Mouse (Mus musculus) forebrain, embryonic 13.5 days (tissue): ENCODE measurements around the gene Tmem72. TPM values are rescaled to one million over a fixed set of nuclear protein-coding genes. Genes with fewer than 3 reads are reported as not detected.

Experiments
- ATAC-seq: fragments of 200-750 bp; cut with Nextera tagmentation; 2 replicates; pipeline ENCODE4 v1.8.0; 2017
- H3K27ac ChIP-seq: fragments of 300-500 bp; sonication (generic); 2 replicates; pipeline ENCODE4 v1.5.1; 2015; ENCODE audit warnings: inconsistent platforms, mild to moderate bottlenecking, moderate library complexity
- H3K27me3 ChIP-seq: fragments of 300-500 bp; sonication (generic); 2 replicates; pipeline ENCODE4 v1.6.1; 2015; ENCODE audit warnings: mild to moderate bottlenecking, inconsistent platforms
- H3K36me3 ChIP-seq: fragments of 300-500 bp; sonication (generic); 2 replicates; pipeline ENCODE4 v1.6.1; 2015; ENCODE audit warnings: mild to moderate bottlenecking, inconsistent platforms; ENCODE audit not compliant: poor library complexity, severe bottlenecking
- H3K4me1 ChIP-seq: fragments of 300-500 bp; sonication (generic); 2 replicates; pipeline ENCODE4 v1.6.1; 2015; ENCODE audit warnings: inconsistent platforms
- H3K4me2 ChIP-seq: fragments of 300-500 bp; sonication (generic); 2 replicates; pipeline ENCODE4 v1.6.1; 2015; ENCODE audit warnings: inconsistent platforms, mild to moderate bottlenecking, moderate library complexity
- H3K4me3 ChIP-seq: fragments of 300-500 bp; sonication (generic); 2 replicates; pipeline ENCODE4 v1.5.1; 2015; ENCODE audit warnings: mild to moderate bottlenecking, inconsistent platforms
- H3K9ac ChIP-seq: fragments of 300-500 bp; sonication (generic); 2 replicates; pipeline ENCODE4 v1.6.1; 2015; ENCODE audit warnings: mild to moderate bottlenecking, inconsistent platforms
- H3K9me3 ChIP-seq: fragments of 300-500 bp; sonication (generic); replicated peaks from 2 replicates; pipeline ENCODE4 v1.6.1; 2016; ENCODE audit warnings: inconsistent platforms
- WGBS: fragments of 180-500 bp; shearing (Covaris S2); methylation state at CpG from one replicate; pipeline ENCODE4 v1.1.7; 2015; 5-methylcytosine and 5-hydroxymethylcytosine counted together
- polyA plus RNA-seq: library from polyadenylated mRNA; unstranded; fragments of >200 nt; fragmentation: Nextera tagmentation; extraction: Ambion mirVana; gene quantifications from 2 replicates; pipeline ENCODE4 v1.2.1, GENCODE M21; 2015

Gene Tmem72
- polyA plus RNA-seq, 1 experiment from 2014 or later = 0.06 TPM

- Histone ChIP-seq H3K36me3 (0 out of 2 replicates have a peak, but pooled peaks cover 5% of the 10 kb centered on the region), H3K4me3 (no peak overlapping the region), H3K9me3 (no peaks in the 10 kb centered on the region), H3K9ac (no peak overlapping the region), H3K27me3 (no peaks in the 10 kb centered on the region), H3K4me2 (no peak overlapping the region), H3K27ac (no peak overlapping the region), H3K4me1 (no peaks in the 10 kb centered on the region)
- WGBS = 92% methylated on average over 11 of the region's 11 CpGs
- no peak for ATAC-seq
These were observed 73.8 kb downstream of the Tmem72 start for GRCm38 (mm10) chr6:116642942-116643341.

- Histone ChIP-seq H3K4me2 (no peak overlapping the region), H3K4me3 (no peak overlapping the region), H3K27me3 (no peaks in the 10 kb centered on the region), H3K36me3 (no peaks in the 10 kb centered on the region), H3K9me3 (no peaks in the 10 kb centered on the region), H3K9ac (no peak overlapping the region), H3K27ac (no peak overlapping the region), H3K4me1 (no peaks in the 10 kb centered on the region)
- 57% methylated on average over 2 of the region's 2 CpGs for WGBS
- no peak for ATAC-seq
These were observed 77.0 kb downstream of the Tmem72 start for GRCm38 (mm10) chr6:116639663-116640062.

DNA sequence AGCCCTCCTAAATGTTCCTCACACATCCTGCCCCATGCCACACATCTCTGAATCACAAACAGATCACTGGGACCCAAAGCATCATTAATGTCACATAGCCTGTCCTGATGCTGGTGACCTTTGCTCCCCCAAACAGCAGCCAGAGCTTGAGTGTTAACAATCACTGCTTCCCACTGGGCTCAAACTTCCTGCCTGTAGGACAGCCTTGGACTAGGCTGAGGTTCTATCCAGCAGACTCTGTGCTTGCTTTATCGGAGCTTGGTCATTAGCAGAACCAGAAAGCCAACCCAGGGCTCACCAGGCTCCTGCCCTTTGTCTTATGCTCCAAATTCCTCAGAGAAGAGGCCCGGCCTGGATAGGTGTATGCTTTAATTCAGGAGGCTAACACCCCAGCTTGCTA, 77.8 kb downstream of the Tmem72 start:
- H3K4me3 ChIP-seq = no peak overlapping the region
- H3K4me2 ChIP-seq = no peak overlapping the region
- 78% methylated on average over 2 of the region's 2 CpGs for WGBS
- no peak overlapping the region for H3K27ac ChIP-seq
- no peak for ATAC-seq
- H3K27me3 ChIP-seq = no peaks in the 10 kb centered on the region
- no peaks in the 10 kb centered on the region for H3K9me3 ChIP-seq
- no peaks in the 10 kb centered on the region for H3K4me1 ChIP-seq
- no peak overlapping the region for H3K9ac ChIP-seq
- no peaks in the 10 kb centered on the region for H3K36me3 ChIP-seq

GRCm38 (mm10) chr6:116637496-116637895, 79.2 kb downstream of the Tmem72 start:
- no peaks in the 10 kb centered on the region for H3K36me3 ChIP-seq
- ATAC-seq = no peak
- H3K9ac ChIP-seq = no peak overlapping the region
- H3K9me3 ChIP-seq = no peaks in the 10 kb centered on the region
- no peaks in the 10 kb centered on the region for H3K4me1 ChIP-seq
- 90% methylated on average over 5 of the region's 5 CpGs for WGBS
- no peak overlapping the region for H3K4me3 ChIP-seq
- H3K27ac ChIP-seq = no peak overlapping the region
- H3K4me2 ChIP-seq = no peak overlapping the region
- H3K27me3 ChIP-seq = no peaks in the 10 kb centered on the region

- 88% methylated on average over 9 of the region's 9 CpGs for WGBS
These were observed 80.0 kb downstream of the Tmem72 start for GRCm38 (mm10) chr6:116636581-116637235.

DNA sequence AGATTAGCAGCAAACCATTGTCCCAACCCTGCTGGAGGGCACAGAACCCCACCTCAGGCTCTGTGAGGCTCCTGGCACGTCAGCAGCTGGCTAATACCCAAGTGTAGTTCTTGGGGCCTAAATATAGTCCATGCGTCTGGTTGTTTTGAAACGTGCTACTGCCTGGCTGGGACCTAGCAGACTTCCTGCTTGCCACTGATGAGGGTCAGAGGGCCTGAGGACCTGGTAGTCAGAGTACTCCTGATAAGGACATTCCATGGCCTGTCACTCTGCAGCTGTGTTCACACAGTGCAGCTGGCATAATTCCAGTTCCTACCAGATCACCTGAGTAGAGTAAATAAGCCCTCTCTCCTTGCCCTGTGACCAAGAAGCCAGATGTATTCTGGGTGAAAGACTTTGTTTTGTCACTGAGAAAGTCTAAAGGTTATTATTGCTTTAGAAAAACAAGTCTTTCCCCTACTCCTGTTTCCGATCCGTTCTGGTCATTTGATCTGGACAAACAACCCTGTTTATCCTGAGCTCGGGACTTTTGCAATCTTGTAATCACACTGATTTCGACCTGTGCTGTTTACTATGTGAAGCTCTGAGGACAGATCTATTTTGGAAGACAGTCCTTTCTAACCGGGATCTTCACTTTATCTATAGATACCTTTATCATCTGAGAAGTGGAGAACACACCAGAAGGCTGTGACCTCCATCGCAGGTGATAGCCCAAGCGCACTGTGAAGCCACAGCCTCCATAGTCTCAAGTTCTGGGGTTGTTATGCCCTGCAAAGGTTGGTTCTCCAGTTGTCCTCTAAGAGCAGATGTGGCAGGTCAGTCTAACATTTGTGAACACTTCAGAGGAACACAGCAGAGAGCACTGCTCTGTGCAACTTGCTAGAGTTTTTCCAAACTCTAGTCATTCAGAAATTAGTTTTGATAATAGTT, 81.2 kb downstream of the Tmem72 start:
- Histone ChIP-seq H3K9me3 (no peaks in the 10 kb centered on the region), H3K27me3 (no peaks in the 10 kb centered on the region), H3K36me3 (no peaks in the 10 kb centered on the region), H3K4me3 (no peak overlapping the region), H3K9ac (no peak overlapping the region), H3K27ac (no peak overlapping the region), H3K4me1 (no peaks in the 10 kb centered on the region), H3K4me2 (no peak overlapping the region)
- ATAC-seq = no peak
- 76% methylated on average over 10 of the region's 10 CpGs for WGBS

More at GRCm38 (mm10) chr6:116636581-116637235, 80.0 kb downstream of the Tmem72 start:
- H3K36me3 ChIP-seq = no peaks in the 10 kb centered on the region
- H3K4me3 ChIP-seq = no peak overlapping the region
- H3K27me3 ChIP-seq = no peaks in the 10 kb centered on the region
- no peak overlapping the region for H3K4me2 ChIP-seq
- no peaks in the 10 kb centered on the region for H3K4me1 ChIP-seq
- no peaks in the 10 kb centered on the region for H3K9me3 ChIP-seq
- ATAC-seq = no peak
- H3K27ac ChIP-seq = no peak overlapping the region
- no peak overlapping the region for H3K9ac ChIP-seq

DNA sequence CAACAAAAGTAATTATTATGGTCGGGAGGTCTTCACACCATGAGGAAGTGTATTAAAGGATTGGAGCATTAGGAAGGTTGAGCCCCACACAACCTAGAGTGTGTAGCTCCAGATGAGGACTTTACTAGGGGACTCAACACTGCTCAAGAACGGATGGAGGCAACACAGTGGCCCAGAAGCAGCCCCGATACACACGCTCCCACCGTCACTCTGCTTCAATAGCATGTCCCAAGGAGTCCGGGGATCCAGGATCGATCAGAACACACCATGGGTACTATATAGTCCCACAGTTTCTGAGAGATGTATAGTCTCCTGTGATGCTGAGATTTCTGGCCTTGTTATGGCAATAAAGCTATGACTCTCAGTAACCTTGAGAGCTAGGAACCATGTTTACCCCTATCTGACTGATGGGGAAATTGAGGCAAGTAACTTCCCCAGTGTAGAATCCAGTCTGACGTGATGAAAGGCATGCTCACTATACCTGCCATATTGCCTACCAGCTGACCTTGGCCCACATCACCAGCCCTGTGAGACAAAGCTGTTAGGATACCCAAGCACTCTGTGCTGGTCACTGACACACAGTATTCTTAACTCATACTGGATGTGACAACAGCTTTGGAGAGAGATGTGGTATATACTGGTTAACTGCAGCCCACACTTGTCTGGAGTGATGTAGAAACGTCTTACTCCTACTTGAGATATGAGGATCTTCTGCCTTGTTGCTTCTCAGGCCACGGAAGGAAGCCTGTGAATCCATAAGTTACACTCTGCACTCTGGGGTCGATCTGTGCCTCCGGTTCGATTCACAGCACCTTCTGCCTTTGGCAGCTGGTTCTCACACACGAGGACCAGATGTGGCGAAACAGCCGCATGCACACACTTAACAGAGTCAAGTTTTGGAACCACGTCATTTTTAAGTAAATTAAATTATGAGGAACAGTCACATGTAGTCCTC, 82.7 kb downstream of the Tmem72 start:
- Histone ChIP-seq H3K27ac (no peak overlapping the region), H3K36me3 (no peaks in the 10 kb centered on the region), H3K4me3 (no peak overlapping the region), H3K27me3 (no peaks in the 10 kb centered on the region), H3K4me2 (no peak overlapping the region), H3K9ac (no peak overlapping the region), H3K9me3 (no peaks in the 10 kb centered on the region), H3K4me1 (peaks cover 5% of the 10 kb centered on the region; the same call in 1 of the 2 replicates)
- 91% methylated on average over 17 of the region's 17 CpGs for WGBS
- no peak for ATAC-seq

DNA sequence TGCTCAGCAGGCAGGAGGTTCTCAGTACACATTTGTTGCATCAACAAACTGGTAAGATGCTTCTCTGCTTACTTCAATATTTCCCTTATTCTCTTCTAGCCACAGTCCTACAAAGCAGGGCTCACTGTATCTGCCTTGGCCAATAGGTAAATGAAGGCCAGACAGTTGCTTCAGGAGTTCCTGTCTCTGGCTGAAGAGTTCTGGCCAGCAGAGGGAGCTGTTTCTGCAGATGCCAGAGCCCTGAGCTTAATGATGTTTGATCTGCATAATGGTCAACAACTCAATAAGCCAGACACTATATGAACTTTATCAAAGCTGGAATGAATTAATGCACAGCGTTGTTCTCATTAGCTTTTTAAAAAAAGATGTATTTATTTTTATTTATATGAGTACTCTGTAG, 84.6 kb downstream of the Tmem72 start:
- Histone ChIP-seq H3K27ac (no peak overlapping the region), H3K4me2 (no peak overlapping the region), H3K27me3 (no peaks in the 10 kb centered on the region), H3K36me3 (no peaks in the 10 kb centered on the region), H3K4me1 (peaks cover 8% of the 10 kb centered on the region), H3K4me3 (no peak overlapping the region), H3K9ac (no peak overlapping the region), H3K9me3 (no peaks in the 10 kb centered on the region)
- ATAC-seq = no peak
- 51% methylated on average over 1 of the region's 1 CpGs for WGBS

DNA sequence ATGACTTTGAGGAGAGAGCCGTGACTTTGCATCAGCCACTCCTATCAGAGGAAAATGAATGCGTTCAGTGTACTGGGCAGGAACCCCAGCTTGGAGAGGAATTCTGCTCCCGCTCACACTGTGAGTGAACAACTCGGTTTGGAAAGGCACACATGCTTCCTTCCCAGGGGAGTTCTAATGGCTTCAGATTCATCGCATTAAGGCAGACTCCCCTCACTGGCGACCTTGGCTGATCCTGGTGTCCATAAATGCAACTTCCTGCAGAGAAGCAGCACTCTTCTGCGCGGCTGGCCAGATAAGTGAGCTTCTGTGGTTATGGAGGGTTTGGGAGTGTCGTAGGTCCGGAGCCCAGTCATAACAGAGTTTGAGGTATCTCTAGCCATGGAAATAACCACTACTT, 86.9 kb downstream of the Tmem72 start:
- peaks cover 18% of the 10 kb centered on the region for H3K36me3 ChIP-seq
- H3K9me3 ChIP-seq = no peaks in the 10 kb centered on the region
- H3K27me3 ChIP-seq = no peaks in the 10 kb centered on the region
- H3K4me3 ChIP-seq = no peak overlapping the region
- H3K27ac ChIP-seq = no peak overlapping the region
- no peak overlapping the region for H3K4me2 ChIP-seq
- WGBS = 95% methylated on average over 10 of the region's 10 CpGs
- H3K9ac ChIP-seq = no peak overlapping the region
- H3K4me1 ChIP-seq = peaks cover 19% of the 10 kb centered on the region
- no peak for ATAC-seq
